Comparison of ENCODE assay signal across 8 mouse cellular contexts in genomic region chr7:25658657-25659472, GRCm38 (mm10). TPM values are rescaled to one million over a fixed set of nuclear protein-coding genes. Genes with fewer than 3 reads are reported as not detected.
DNase-seq lines count a peak whose midpoint lies in the region; ATAC-seq lines count a peak whose summit lies in the region.

Bckdha (minus strand) TSS chr7:25658981.
Exosc5 (plus strand) TSS chr7:25659164.

- H3K27ac ChIP-seq in hindbrain, embryonic 12.5 days = peak within 1 kb of the TSS; percentile 41; the same call in 1 of the 2 replicates

- peak; percentile 98 for ATAC-seq in hindbrain, embryonic 12.5 days (ENCODE audit: low FRiP score)

- peaks cover 13% of the 10 kb centered on the region; the same call in 1 of the 2 replicates for H3K36me3 ChIP-seq in hindbrain, embryonic 12.5 days

- H3K27me3 ChIP-seq in hindbrain, embryonic 12.5 days = no peaks in the 10 kb centered on the region

- peak; percentile 100 for DNase-seq in NIH3T3 (ENCODE audit: low read depth)
- DNase-seq in cerebellum, postnatal 10 days = peak; percentile 100
- DNase-seq in frontal cortex, postnatal 10 days (ENCODE audit: low spot score in 2 of 2) = peak; percentile 99
- peak; percentile 99 to 100 for DNase-seq in layer of hippocampus, postnatal 14 days (ENCODE audit: low spot score in 2 of 2)
- peak; percentile 99 for DNase-seq in lung, postnatal 14 days
- peak; percentile 100 for DNase-seq in retina, adult 2 months (ENCODE audit: low read depth, low spot score)
- DNase-seq in thymus, postnatal 36 days = peak; percentile 98 to 99

- peaks cover 25% of the 10 kb centered on the region for H3K4me1 ChIP-seq in hindbrain, embryonic 12.5 days

- WGBS in hindbrain, embryonic 12.5 days = 0% methylated on average over 50 of the region's 50 CpGs

- H3K9me3 ChIP-seq in hindbrain, embryonic 12.5 days (replicated peaks) = no peaks in the 10 kb centered on the region

- peak within 1 kb of the TSS; percentile 69 for H3K9ac ChIP-seq in hindbrain, embryonic 12.5 days

- H3K4me3 ChIP-seq in hindbrain, embryonic 12.5 days = peak within 1 kb of the TSS; percentile 70

- H3K4me2 ChIP-seq in hindbrain, embryonic 12.5 days (replicated peaks) = peak within 1 kb of the TSS; percentile 89

RNA-seq across cellular contexts. Expression of gene Bckdha, which starts in this region (rescaled TPM):
- polyA plus RNA-seq in hindbrain, embryonic 12.5 days (2016; fragmentation: Nextera tagmentation; extraction: Ambion mirVana) = 44.6 and 45.4 TPM in 2 replicates
- 10 to 100 TPM; 38.3 to 42.6 TPM for total RNA-seq in layer of hippocampus, postnatal 14 days (2021)

RNA-seq across cellular contexts. Expression of gene Exosc5, which starts in this region (rescaled TPM):
- 46.8 and 50.0 TPM in 2 replicates for polyA plus RNA-seq in hindbrain, embryonic 12.5 days (2016; fragmentation: Nextera tagmentation; extraction: Ambion mirVana)
- 10 to 100 TPM; 29.3 to 29.8 TPM for total RNA-seq in layer of hippocampus, postnatal 14 days (2021)

Comparison
In these comparisons a context has a peak if more than half of its experiments do, and no peak if none do; other contexts are left out.
1. Peak in every context shown above with its lines: DNase-seq, ATAC-seq, H3K4me3 ChIP-seq and H3K27ac ChIP-seq.